Mouse (Mus musculus): ENCODE results near the gene Dera.

DNA sequence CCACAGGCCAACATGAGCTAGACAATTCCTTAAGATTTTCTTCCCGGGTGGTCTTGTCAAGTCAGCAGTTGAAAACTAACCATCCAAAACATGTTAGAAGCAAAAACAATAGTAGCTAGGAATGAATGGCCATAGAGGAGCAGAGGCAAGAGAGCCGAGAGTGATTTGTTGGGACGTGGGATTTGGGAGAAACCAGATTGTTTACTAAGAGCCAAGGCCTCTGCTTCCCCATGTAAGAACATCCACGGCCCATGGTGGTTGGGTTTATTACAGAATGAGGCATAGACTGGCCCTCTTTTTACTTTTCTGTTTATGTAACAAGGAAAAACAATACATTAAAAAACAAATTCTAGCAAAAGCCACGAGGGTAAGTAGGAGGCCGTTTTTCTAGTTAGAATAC, 54.4 kb downstream of the Dera start:
- TF ChIP-seq CTCF (conservative IDR thresholded peaks at IDR 0.05 in 1 of 2, IDR thresholded peaks at IDR 0.05 in 1 of 2; ENCODE audit: low read depth in 2 of 2, low read length in 2 of 2) (no peak), POLR2A (IDR thresholded peaks at IDR 0.05; ENCODE audit: low read depth, low read length) (no peak), JUN (IDR thresholded peaks at IDR 0.05; ENCODE audit: insufficient read depth, low read depth, low read length) (no peak), ELF1 (IDR thresholded peaks at IDR 0.05; ENCODE audit: low read depth, low read length) (no peak)
